Mouse (Mus musculus): Measurements from ENCODE around the gene Itfg2.

- TF ChIP-seq POLR2A (IDR thresholded peaks at IDR 0.05; ENCODE audit: insufficient read depth, low read length) (no peak), CTCF (IDR thresholded peaks at IDR 0.05; ENCODE audit: low read depth, low read length) (no peak)
These were observed 62.2 kb downstream of the Itfg2 start, which contains the start of the genes Rhno1 and Foxm1 for GRCm38 (mm10) chr6:128362381-128363006.

Measured in ES-Bruce4 (cell line).